Mouse (Mus musculus): ENCODE measurements around the gene Fa2h.
"Not testable (repeated sequence)": the region's sequence is repeated elsewhere in the genome, so short reads cannot be mapped to it uniquely, and the experiment has no call there.

Fa2h gene

DNA sequence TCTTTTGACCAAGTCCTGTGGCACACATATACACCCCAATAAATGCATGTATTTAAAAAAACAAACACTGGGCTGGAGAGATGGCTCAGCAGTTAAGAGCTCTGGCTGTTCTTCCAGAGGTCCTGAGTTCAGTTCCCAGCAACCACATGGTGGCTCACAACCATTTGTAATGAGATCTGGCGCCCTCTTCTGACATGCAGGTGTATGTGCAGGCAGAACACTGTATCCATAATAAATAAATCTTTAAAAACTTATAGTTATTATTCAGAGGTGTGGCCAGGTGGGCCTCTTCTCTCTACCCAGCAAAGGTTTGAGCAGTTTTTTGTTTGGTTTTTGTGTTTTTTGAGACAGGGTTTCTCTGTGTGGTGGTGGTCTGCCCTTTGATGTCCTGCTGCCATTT lies 34.7 kb downstream of the Fa2h start:
- DNase-seq (ENCODE audit: inconsistent ontology term): no peak

DNA sequence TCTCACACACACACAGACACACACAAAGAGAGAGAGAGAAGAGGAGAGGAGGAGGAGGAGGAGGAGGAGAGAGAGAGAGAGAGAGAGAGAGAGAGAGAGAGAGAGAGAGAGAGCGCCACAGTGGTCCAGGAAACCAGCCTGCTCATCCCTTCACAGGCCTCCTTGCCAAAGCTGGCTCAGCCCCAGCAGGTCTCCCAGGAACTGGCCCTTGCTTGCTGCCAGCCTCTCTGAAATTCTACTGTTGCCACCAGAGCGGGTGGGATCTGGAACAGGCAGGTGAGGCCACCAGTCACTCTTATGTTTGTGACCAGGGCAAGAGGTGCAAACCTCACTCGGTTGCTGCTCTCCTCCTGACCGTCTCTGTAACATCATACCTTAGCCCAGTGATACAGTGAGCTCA lies 36.2 kb downstream of the Fa2h start:
- no peak for DNase-seq (ENCODE audit: inconsistent ontology term)

DNA sequence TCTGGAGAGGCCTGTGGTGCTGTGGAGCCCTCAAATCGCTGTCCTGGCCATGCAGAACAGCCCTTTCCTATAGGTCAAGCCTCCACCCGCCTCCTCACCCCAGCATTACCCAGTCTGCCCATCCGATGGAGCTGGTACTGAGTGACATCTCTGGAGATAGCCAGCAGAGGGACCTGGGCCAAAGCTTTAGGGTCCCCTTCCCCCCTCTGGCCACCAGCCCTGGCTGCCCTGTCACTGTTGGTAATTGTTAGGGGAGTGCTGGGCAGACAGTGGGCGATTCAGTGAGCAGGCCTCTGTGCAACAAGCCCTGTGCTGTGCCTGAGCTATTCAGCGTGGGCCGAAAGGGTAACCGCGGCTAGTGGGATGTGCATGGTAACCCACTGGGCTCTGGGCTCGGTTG lies 40.1 kb downstream of the Fa2h start:
- peak; percentile 66 for DNase-seq (ENCODE audit: inconsistent ontology term)

DNA sequence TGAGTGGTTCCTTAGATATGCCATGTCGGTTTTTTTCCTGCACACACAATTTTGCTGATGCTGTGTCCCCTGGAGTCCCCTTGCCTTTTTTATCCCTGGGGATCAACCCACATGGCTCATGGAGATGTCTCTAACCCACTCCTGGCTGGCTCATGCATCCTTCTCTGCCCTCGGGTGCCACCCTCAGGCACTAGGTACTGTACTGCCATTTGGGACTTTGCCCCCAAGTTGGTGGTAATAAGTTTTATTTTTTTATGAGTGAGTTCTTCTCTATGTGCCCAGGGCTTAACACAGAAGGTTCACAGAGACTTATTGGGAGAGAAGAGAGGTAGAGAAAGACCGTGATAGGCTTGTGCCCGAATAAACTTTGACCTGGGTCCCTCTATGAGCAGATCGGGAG lies 41.3 kb downstream of the Fa2h start:
- DNase-seq (ENCODE audit: inconsistent ontology term): no peak

DNA sequence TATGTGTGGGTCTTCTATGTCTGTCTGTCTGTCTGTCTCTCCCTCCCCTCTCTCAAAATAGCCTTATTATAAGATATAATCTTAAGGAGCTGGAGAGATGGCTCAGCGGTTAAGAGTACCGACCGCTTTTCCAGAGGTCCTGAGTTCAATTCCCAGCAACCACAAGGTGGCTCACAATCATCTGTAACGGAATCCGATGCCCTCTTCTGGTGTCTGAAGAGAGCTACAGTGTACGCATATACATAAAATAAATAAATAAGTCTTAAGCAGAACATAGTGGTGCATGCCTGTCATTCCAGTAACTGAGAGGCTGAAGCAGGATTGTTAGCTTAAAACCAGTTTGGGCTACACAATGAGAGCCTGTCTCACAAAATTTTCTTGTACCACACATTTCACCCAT lies 43.0 kb downstream of the Fa2h start:
- DNase-seq (ENCODE audit: inconsistent ontology term): no peak

DNA sequence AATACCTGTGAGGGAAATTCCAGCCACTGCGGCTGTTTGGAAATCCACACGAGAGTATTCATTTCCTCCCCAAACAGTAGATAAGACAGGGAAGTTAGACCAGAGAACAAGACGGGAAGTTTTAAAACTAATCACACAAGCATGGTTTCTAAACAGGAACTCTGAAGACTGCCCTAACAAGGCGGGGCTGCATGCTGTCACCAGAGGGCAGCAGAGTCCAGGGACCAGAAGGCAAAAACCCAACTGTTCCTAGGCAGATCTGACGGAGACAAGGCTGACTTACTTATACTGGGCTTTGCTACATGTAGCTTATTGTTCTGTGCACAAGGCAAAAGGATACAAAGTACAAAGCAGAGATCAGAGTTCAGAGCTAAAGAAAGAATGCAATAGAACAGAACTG lies 50.4 kb downstream of the Fa2h start:
- peak; percentile 57 for DNase-seq (ENCODE audit: inconsistent ontology term)

DNA sequence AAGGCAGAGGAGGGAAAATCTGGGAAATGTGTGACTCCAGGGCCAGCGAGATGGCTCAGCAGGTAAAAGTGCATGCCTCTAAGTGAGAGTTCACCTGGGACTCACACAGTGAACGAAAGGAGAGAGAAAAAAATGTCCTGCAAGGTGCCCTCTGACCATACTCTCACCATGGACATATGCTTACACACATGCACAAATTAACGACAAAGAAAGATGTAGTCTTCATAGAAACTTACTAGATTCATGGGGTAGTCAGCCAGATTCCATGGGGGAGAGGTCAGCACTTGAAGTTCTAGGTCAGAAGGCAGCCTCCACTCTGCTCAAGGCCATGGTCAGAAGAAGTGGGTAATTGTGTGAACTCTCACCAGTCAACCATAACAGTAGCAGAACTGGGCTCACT lies 53.4 kb downstream of the Fa2h start:
- DNase-seq (ENCODE audit: inconsistent ontology term): no peak

DNA sequence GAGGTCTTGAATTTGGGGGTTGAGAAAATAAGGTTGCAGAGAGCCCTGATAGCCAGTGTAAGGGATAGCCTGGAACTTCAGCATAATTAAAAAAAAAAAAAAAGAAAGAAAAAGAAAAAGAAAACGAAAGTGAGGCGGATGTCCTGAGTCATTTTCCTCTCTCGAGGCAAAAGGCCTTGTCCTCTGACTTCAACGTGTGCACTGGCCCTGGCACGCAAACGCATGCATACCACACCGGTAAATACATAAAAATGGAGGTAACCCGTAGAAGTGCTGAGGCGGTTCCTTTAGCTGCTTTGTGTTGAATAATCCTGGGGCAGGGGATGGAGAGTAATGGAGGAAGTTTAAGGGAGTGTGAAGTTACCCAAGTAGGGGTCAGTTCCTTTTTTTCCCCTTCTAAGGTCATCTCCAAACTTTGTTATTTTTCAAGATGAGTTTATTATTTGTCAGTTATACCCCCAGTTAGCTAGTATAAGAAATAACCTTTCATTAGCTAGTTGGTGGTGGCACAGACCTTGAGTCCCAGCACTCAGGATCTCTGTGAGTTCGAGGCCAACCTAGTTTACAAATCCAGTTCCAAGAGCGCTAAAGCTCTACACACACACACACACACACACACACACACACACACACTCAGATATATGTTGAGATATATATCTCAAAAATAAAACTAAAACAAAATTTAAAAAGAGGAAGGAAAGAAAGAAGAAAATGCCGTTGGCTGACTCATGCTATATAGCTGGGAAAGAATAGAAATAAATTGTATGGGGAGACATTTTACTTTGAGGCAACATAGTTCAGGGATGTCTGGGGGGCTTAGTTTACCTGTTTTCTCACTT lies 55.0 kb downstream of the Fa2h start:
- DNase-seq (ENCODE audit: inconsistent ontology term): no peak

DNA sequence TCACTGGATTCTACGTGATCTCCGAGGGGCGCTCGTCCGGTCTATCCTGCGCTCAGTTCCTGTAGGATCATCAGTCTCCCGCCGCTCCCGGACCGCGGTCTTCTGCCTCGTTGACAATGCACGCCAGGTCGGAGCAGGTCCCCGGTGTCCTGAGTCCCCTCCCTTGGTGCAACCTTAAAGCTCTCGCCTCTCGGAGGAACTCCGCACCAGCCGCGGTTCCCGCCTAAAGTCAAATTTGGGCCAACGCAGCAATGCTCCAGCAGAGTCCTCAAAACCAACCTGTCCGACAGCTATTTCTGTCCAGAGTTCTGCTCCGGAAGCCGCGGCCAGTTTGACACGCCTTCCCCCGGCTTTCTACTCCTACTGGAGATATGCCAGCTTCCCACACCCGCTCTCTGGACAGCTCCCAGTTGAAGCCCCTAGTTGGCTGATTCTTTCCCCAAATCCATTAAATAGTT lies 55.7 kb downstream of the Fa2h start, which contains the start of gene Mlkl:
Mlkl (minus strand) TSS at position 288 of the 458 bp plus-strand sequence.
- peak; percentile 78 for DNase-seq (ENCODE audit: inconsistent ontology term)

DNA sequence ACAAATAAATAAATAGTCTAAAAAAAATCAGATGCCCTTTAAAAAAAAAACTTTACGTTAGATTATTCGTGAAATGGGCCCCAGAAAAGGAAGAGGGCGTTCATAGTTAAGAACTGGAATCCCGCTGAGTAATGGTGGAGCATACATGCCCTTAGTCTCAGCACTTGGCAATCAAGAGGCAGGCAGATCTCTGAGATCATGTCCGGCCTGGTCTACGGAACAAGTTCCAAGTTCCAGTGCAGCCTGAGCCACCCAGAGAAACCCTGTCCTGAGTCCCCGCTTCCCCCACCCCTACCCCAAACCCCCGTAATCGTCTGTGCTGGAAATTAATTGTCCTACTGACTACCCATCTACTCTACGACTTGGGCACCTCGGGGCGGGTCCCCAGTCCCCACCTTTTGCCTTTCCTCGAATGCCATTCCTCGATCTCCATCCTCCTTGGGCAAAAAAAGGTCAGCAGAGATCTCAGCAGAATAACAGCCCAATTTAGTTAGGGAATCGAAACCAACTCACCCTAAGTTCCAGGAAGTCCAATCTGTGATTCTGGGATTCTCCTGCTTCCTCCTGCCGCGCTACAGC lies 56.2 kb downstream of the Fa2h start:
- no peak for DNase-seq (ENCODE audit: inconsistent ontology term)

DNA sequence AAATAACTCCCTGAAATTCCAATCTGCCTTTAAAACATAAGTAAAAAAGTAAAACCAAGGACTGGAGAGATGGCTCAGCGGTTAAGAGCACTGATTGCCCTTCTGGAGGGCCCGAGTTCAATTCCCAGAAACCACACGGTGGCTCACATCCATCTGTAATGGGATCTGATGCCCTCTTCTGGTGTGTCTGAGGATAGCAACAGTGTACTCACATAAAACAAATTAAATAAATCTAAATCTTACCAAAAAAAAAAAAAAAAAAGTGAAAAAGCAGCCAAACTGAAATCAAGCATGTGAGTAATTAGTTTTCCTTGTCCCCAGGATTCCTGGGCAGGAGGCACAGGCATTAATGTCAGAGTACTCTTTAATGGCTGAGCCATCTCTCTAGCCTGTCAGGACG lies 56.9 kb downstream of the Fa2h start:
- no peak for DNase-seq (ENCODE audit: inconsistent ontology term)

DNA sequence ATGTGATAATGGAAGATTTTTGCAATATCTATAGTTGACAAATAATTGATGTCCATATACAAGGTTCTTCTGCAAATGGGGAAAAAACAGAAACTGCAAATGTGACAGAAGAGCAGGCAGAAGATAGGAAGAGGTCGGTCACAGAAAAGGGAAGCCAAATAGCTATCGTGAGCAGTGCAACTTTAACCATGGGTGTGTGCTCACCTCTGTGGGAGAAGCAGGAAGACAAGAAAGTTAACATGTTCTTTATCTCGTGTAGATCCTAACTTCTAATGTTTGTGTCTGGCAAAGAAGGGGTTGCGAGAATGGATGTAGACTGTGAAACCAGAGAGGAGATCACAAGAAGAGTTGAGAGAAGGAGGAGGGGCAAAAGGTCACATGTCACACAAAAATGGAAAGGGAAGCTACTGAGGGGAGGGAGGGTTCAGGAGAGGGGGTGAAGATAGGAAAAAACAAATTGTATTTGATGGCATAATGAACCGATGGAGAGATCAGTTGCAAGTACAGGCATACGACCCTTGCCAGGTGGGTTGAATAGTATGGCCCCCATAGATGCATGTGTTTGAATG lies 68.3 kb downstream of the Fa2h start:
- DNase-seq (ENCODE audit: inconsistent ontology term): no peak

DNA sequence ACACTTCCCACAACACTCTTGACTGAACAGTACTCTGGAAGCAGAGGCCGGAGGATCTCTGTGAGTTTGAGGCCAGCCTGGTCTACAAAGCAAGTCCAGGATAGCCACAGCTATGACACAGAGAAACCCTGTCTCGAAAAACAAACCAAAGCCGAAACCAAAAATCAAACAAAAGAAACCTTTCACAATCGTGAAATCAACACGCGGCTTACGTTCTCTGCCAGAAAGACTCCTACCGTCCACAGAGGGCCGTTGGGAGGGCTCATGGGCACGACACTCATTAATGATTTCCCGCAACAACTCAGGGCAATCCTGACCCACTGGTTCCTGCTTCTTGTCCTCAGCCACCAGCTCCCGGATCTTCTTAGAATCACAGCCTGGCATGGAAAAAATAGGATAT lies 78.9 kb downstream of the Fa2h start:
- no peak for DNase-seq (ENCODE audit: inconsistent ontology term)

DNA sequence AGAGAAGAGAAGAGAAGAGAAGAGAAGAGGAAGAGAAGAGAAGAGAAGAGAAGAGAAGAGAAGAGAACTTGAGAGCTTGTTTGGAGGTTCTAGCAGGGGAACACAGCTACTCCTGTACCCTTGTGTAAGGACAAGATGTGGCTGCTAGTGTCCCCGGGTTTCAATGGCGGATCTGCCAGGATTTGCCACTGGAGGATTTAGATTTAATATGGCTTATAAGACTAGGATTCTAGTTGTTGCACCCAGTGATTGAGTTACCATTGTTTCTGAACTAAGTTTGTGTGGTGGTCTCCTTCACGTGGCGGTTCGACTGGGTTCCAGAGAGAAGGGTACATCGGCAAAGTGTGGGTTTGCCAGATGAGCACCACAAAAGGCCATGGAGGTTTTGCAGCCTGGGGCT lies 79.7 kb downstream of the Fa2h start:
- not testable (repeated sequence) for DNase-seq (ENCODE audit: inconsistent ontology term)

DNA sequence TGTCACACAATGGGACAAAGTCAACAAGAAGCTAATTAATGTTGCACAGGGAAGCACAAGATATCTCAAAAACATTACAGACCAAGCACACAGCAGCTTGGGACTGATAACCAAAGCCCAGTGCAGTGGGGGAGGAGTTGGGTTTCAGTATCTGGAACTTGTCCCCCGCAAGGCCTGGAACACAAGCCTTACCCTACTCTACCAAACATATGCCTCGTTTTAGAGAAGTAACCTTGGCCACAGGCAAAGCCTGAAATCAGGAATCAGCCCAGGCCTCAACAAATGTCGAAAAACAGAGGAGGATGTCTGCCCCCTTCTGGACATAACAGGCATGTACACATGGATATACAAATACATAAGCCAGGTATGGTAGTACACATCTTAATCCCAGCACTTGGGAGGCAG lies 80.9 kb downstream of the Fa2h start:
- no peak for DNase-seq (ENCODE audit: inconsistent ontology term)

DNA sequence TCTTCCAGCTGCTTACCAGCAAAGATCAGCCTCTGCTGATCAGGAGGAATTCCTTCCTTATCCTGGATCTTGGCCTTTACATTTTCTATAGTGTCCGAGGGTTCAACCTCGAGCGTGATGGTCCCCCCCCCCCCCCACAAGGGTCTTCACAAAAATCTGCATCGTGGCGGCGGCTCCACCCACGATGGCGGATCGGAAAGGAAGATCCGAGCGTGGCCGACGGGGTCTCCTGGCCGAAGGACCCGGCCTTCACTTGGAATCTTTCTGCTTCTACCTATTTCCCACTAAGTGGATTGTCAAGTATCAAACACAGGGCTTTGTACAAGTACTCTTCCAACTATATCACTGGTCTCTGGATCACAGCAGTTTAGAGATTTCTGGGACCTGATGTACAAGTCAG lies 83.6 kb downstream of the Fa2h start:
- not testable (repeated sequence) for DNase-seq (ENCODE audit: inconsistent ontology term)

DNA sequence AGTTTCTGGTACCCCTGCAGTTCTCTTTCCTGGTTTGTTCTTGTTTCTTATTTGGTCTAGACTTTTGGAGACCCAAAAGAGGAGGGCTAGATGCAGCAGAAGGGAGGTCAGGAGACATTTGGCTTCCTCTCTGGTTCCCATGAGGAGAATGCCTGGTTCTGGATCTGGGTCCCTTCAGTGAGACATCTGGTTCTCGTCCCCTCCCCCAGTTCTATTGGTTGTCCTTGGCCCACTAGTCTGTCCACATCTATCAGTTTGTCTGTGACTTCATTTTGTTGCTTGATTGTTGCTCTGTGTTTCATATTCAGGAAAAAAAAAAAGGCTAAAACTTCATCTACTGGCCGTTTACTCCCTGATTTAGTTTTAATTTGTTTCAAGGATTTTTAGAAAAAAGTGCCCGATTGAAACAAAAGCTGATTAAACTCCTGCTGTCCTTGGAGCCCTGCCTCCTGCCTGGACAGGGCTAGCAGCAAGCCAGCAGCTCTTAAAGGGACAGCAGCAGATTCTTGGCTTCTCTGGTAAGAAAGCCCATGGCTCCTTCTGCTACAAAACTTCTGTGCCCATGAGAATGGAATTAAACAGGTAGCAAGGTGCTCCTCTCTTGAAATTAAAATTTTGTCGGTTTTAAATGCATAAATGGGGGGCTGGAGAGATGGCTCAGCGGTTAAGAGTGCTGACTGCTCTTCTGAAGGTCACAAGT lies 88.4 kb downstream of the Fa2h start:
- peak; percentile 4 for DNase-seq (ENCODE audit: inconsistent ontology term)

DNA sequence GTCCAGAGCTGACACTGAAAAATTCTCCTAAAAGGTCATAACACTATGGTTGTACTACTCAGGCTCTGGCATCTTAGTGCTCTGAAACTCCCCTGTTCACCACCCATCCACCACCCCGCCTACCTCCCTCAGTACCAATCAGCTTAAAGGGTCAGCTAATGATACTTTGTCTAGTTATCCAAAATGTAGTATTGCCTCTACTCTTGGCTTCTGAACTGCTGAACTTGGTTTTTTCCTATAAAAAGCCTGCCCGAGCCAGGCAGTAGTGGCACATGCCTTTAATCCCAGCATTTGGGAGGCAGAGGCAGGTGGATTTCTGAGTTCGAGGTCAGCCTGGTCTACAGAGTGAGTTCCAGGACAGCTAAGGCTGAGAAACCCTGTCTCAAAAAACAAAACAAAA lies 89.3 kb downstream of the Fa2h start:
- DNase-seq (ENCODE audit: inconsistent ontology term): no peak

DNA sequence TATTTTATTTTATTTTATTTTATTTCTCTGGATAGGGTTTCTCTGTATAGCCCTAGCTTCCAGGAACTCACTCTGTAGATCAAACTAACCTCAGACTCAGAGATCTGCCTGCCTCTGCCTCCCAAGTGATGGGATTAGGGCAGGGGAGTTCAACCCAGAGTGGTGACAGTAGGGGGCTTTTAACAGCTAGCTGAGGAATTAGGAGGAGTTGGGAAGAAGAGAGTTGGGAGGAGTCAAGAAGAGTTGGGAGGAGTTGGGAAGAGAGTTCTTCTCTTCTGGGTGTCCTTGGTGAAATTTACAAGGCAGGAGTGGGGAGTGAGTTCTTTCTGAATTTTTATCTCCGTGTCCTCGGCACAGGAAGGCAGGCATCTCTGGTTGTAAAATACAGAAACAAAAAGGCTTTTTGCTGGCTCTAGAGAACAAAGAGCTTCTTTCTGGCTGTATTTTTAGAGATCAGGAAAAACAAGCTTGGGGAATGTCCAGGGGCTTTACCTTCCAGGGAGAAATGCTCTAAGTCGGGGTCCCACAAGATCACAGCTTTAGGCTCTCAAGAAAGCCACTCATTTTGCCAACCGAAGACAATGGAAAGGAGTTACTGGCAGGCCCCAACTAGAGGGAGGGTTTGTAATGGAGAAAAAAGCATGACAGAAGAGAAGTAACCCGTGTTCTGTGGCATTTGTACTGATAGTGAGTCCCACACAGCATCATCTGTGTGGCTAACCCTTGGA lies 90.4 kb downstream of the Fa2h start:
- DNase-seq (ENCODE audit: inconsistent ontology term): not testable (repeated sequence)

DNA sequence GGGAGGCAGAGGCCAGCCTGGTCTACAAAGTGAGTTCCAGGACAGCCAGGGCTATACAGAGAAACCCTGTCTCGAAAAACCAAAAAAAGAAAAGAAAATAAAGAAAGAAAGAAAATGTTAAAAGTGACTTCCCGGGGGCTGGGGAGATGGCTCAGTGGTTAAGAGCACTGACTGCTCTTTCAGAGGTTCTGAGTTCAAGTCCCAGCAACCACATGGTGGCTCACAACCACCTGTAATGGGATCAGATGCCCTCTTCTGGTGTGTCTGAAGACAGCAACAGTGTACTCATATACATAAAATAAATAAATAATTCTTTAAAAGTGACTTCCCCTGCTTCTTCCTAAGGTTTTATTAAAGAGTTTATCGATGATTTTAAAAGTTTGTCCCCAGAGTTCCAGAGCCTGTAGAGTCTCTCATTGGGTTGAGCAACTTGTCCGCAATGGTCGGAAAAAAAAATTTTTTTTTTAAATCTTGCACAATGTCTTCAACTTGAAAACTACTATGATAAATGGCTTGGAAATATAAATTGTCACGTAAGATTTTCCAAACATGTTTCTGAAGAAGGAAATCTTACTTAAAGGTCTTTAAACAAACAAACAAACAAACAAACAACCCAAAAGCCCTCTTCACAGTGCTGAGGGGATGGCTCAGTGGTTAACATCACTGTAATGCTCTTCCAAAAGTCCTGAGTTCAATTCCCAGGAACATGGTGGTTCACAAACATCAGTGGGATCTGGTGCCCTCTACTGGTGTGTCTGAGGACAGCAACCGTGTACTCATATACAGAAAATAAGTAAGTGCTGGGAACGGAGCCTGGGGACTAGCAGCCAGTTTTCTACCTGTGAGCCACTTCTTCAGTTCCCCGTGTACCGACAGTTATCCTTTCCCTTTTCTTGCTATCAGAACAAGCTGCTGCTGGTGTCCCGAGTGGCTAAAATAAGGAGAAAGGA lies 92.8 kb downstream of the Fa2h start:
- DNase-seq (ENCODE audit: inconsistent ontology term): no peak

All from Muller cell, postnatal 12 days (primary cell).